Mouse (Mus musculus) activated CD4-positive, CD25-positive, alpha-beta regulatory T cell, adult 9 weeks (primary cell): ENCODE data around the gene Vmn2r54. TPM values are rescaled to one million over a fixed set of nuclear protein-coding genes. Genes with fewer than 3 reads are reported as not detected.

Experiments
- polyA plus RNA-seq: library from polyadenylated mRNA; unstranded; fragments of 100-300 nt; shearing (Covaris generic); gene quantifications from one replicate; pipeline ENCODE4 v1.2.1, GENCODE M21; 2017

Vmn2r54 gene
- polyA plus RNA-seq: not detected

DNA sequence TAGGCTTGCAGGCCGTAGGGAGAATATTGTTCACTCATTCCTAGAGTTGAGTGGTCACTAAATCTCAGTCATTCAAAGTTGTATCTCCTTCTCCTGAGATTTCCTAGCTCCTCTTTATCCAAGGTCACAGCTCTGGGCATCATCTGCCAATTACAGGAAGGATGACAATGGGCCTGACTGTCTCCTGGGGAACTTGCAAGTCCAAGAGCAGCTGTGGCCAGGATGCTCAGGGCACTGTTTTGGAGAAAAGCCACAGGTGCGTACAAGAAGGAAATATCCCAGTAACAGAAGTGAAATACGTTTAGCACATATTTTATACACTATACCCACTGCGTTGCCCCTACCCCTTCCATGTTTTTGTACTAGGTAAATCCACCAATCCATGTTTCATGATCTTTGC lies at the start of gene Vmn2r54:
Gene Vmn2r54 (minus strand): TSS at position 101 of the 400 bp plus-strand sequence.

DNA sequence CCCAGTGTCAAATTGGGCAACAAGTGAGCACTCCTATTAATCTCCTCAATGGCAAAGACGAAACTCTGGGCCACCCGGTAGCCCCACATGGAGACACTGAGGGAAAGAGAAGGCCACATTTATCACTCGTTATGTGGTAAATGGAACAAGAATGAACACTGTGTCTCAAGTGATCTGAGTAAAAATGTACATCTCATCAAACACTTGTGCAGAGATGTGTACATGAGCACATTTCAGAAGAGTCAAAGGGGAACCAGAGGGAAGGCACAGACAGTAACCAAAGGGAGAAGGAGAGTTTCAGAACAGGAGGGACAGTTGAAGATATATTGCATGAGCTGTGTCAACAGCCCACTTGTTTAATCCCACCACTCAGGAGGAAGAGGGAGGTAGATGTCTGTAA lies 44.8 kb upstream of the Vmn2r54 start, which contains the start of gene Vmn2r55:
Gene Vmn2r55 (minus strand): TSS at position 101 of the 400 bp plus-strand sequence.

DNA sequence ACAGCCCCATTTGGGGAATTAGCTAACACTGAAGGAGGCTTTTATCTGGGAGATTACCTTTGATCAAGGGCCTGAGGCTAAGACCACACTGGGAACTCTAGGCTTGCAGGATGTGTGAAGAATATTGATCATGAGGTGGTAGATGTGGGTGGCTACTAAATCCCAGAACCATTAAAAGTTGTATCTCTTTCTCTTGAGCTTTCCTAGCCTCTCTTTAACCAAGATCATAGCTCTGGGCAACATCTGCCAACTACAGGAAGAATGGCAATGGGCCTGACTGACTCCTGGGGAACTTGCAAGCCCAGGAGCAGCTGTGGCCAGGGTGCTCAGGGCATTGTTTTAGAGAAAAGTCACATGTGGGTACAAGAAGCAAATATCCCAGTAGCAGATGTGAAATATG lies 31.4 kb downstream of the Vmn2r54 start, which contains the start of gene Vmn2r53:
Gene Vmn2r53 (minus strand): TSS at position 101 of the 400 bp plus-strand sequence.

Other genes starting within 250 kb of the Vmn2r54 start
- gene Zfp551, start 217.6 kb downstream of the Vmn2r54 start, polyA plus RNA-seq: 3.1 TPM
- gene Zfp606, start 162.0 kb downstream of the Vmn2r54 start, polyA plus RNA-seq: 10.4 TPM
- gene 2900092C05Rik, start 127.8 kb downstream of the Vmn2r54 start, polyA plus RNA-seq: not detected
- gene Vmn2r53, start 31.5 kb downstream of the Vmn2r54 start, polyA plus RNA-seq: 0.02 TPM
- not detected for gene Vmn2r55, start 44.7 kb upstream of the Vmn2r54 start, polyA plus RNA-seq
- gene Vmn2r56, start 94.7 kb upstream of the Vmn2r54 start, polyA plus RNA-seq: 0.05 TPM
- gene Zscan18, start 163.3 kb upstream of the Vmn2r54 start, polyA plus RNA-seq: 1.0 TPM
- 17.0 TPM for gene Zfp329, start 178.5 kb upstream of the Vmn2r54 start, polyA plus RNA-seq
- 82.7 TPM for gene Zfp110, start 194.4 kb upstream of the Vmn2r54 start, polyA plus RNA-seq
- 4.1 TPM for gene Zfp128, start 240.9 kb upstream of the Vmn2r54 start, polyA plus RNA-seq